Mouse (Mus musculus) heart, postnatal 0 days (tissue): ENCODE measurements around the gene Zic2. TPM values are rescaled to one million over a fixed set of nuclear protein-coding genes. Genes with fewer than 3 reads are reported as not detected.

Experiments
- ATAC-seq: fragments of 200-750 bp; cut with Nextera tagmentation; 2 replicates; pipeline ENCODE4 v1.8.0; 2017; ENCODE audit warnings: low read depth, moderate number of reproducible peaks, moderate library complexity; ENCODE audit not compliant: insufficient read depth
- DNase-seq: peaks from one replicate; pipeline ENCODE4 v3.0.0-alpha.2; 2016; ENCODE audit warnings: low spot score
- H3K27ac ChIP-seq: fragments of 300-500 bp; sonication (generic); 2 replicates; pipeline ENCODE4 v1.5.1; 2014; ENCODE audit warnings: low read depth, mild to moderate bottlenecking
- H3K27me3 ChIP-seq: fragments of 300-500 bp; sonication (generic); 2 replicates; pipeline ENCODE4 v1.6.1; 2014; ENCODE audit warnings: low read length, mixed read lengths; ENCODE audit not compliant: control insufficient read depth, insufficient read depth
- H3K36me3 ChIP-seq: fragments of 300-500 bp; sonication (generic); replicated peaks from 2 replicates; pipeline ENCODE4 v1.6.1; 2014; ENCODE audit warnings: low read length, mixed read lengths; ENCODE audit not compliant: control insufficient read depth, insufficient read depth
- H3K4me1 ChIP-seq: fragments of 300-500 bp; sonication (generic); 2 replicates; pipeline ENCODE4 v1.6.1; 2014; ENCODE audit warnings: antibody characterized with exemption; ENCODE audit not compliant: control insufficient read depth, insufficient read depth
- H3K4me2 ChIP-seq: fragments of 300-500 bp; sonication (generic); 2 replicates; pipeline ENCODE4 v1.6.1; 2014; ENCODE audit warnings: low read depth, mild to moderate bottlenecking, low read length, moderate library complexity
- H3K4me3 ChIP-seq: fragments of 300-500 bp; sonication (generic); 2 replicates; pipeline ENCODE4 v1.5.1; 2014; ENCODE audit warnings: low read depth, low read length
- H3K9ac ChIP-seq: fragments of 300-500 bp; sonication (generic); replicated peaks from 2 replicates; pipeline ENCODE4 v1.6.1; 2014; ENCODE audit warnings: low read depth, low read length, mixed read lengths
- H3K9me3 ChIP-seq: fragments of 300-500 bp; sonication (generic); replicated peaks from 2 replicates; pipeline ENCODE4 v1.6.1; 2016; ENCODE audit warnings: low read length; ENCODE audit not compliant: control insufficient read depth
- CTCF ChIP-seq: IDR thresholded peaks from 2 replicates; pipeline ENCODE4 v1.5.1; 2016; ENCODE audit warnings: antibody characterized with exemption, control low read depth, low read depth
- EP300 ChIP-seq: IDR thresholded peaks from 2 replicates; pipeline ENCODE4 v1.6.1; 2016; ENCODE audit warnings: antibody characterized with exemption, low read depth
- WGBS: fragments of 180-500 bp; shearing (Covaris S2); extraction: QIAGEN DNeasy Blood & Tissue Kit; methylation state at CpG from one replicate; pipeline ENCODE4 v1.1.7; 2014; 5-methylcytosine and 5-hydroxymethylcytosine counted together
- polyA plus RNA-seq: library from polyadenylated mRNA; unstranded; fragments of >200 nt; fragmentation: Nextera tagmentation; extraction: Ambion mirVana; gene quantifications from 2 replicates; pipeline ENCODE4 v1.2.1, GENCODE M21; 2015
- total RNA-seq: library from RNA; depleted of rRNA; stranded (reverse); fragments of >200 nt; gene quantifications from 2 replicates; pipeline ENCODE4 v1.2.3, GENCODE M21; 2014; ENCODE audit warnings: low replicate concordance

Gene Zic2
- total and polyA plus RNA-seq, 2 experiments from 2014 or later, result not detected

DNA sequence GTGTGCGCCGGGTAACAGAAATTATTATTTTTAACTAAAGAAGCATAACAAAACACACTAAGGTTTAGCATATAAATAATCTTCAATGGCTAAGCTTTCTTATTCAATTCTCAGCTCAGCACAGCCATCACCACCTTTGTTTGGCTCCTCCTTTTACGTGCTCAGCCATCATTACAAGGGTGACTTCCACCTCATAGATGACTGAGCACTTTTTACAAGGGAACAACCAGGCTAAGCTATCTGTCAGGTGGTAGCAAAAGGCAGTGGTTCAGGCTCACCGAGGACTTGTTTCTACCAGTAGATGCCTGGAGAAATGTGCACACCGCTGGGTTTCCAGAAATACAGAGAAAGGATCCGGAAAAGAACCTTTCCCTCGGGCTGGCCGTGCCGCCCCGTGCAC is 41.2 kb upstream of the Zic2 start:
- DNase-seq (no peak), ATAC-seq (no peak)
- H3K36me3 ChIP-seq, result no peaks in the 10 kb centered on the region
- H3K4me3 ChIP-seq, result no peak overlapping the region
- WGBS, result 91% methylated on average over 10 of the region's 10 CpGs
- H3K9me3 ChIP-seq, result no peaks in the 10 kb centered on the region
- H3K27ac ChIP-seq, result no peak overlapping the region
- H3K9ac ChIP-seq, result no peak overlapping the region
- H3K27me3 ChIP-seq, result no peaks in the 10 kb centered on the region
- H3K4me2 ChIP-seq, result no peak overlapping the region
- no peaks in the 10 kb centered on the region for H3K4me1 ChIP-seq
- TF ChIP-seq CTCF, result no peak
- TF ChIP-seq EP300, result no peak

DNA sequence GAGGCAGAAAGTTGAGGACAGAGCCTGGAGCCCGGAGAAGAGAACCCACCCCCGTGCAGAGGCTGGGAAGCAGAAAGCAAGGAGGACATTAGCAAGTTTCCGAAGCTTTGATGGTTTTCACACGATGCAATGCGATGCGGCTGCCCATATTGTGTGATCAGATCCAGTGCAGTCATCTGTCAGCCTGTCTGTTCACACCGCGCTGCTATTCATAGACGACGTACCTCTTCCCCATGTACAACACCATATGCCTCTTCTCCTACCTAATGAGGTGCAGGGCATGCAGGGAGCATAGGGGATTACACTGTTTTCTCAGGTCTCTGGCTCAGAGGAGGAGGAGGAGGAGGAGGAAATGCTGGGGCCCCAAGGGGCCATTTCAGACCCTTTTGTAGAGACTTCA is 38.4 kb upstream of the Zic2 start:
- TF ChIP-seq EP300, result no peak
- no peak for TF ChIP-seq CTCF
- no peak overlapping the region for H3K27ac ChIP-seq
- H3K4me3 ChIP-seq, result no peak overlapping the region
- H3K4me1 ChIP-seq, result no peaks in the 10 kb centered on the region
- H3K9me3 ChIP-seq, result no peaks in the 10 kb centered on the region
- DNase-seq (no peak), ATAC-seq (no peak)
- H3K4me2 ChIP-seq, result no peak overlapping the region
- WGBS, result 33% methylated on average over 10 of the region's 10 CpGs
- H3K9ac ChIP-seq, result no peak overlapping the region
- peaks cover 2% of the 10 kb centered on the region; the same call in 1 of the 2 replicates for H3K27me3 ChIP-seq
- no peaks in the 10 kb centered on the region for H3K36me3 ChIP-seq

- H3K27me3 ChIP-seq, result peaks cover 84% of the 10 kb centered on the region
- H3K4me2 ChIP-seq, result peak overlapping the region; percentile 82
- TF ChIP-seq CTCF (no peak), EP300 (no peak)
- H3K36me3 ChIP-seq, result no peaks in the 10 kb centered on the region
- H3K9ac ChIP-seq, result no peak overlapping the region
- H3K4me3 ChIP-seq, result peak overlapping the region; percentile 48
- H3K9me3 ChIP-seq, result no peaks in the 10 kb centered on the region
- no peaks in the 10 kb centered on the region for H3K4me1 ChIP-seq
- 6% methylated on average over 29 of the region's 29 CpGs for WGBS
- ATAC-seq (no peak), DNase-seq (no peak)
- H3K27ac ChIP-seq, result no peak overlapping the region
These were observed 25.4 kb upstream of the Zic2 start for GRCm38 (mm10) chr14:122449601-122450495.

- no peak within 1 kb of the TSS for H3K9ac ChIP-seq
- ATAC-seq (no peak), DNase-seq (no peak)
- peak within 1 kb of the TSS; percentile 82 for H3K4me2 ChIP-seq
- 1% methylated on average over 59 of the region's 59 CpGs for WGBS
- peaks cover 90% of the 10 kb centered on the region for H3K27me3 ChIP-seq
- no peaks in the 10 kb centered on the region for H3K36me3 ChIP-seq
- H3K4me1 ChIP-seq, result no peaks in the 10 kb centered on the region
- no peak within 1 kb of the TSS for H3K27ac ChIP-seq
- TF ChIP-seq CTCF (no peak), EP300 (no peak)
- H3K4me3 ChIP-seq, result peak within 1 kb of the TSS; percentile 48
- no peaks in the 10 kb centered on the region for H3K9me3 ChIP-seq
These were observed 24.5 kb upstream of the Zic2 start, which contains the start of gene Gm5089 for GRCm38 (mm10) chr14:122450496-122451382. Gene Gm5089 (minus strand): TSS chr14:122451115.

- WGBS, result 75% methylated on average over 5 of the region's 5 CpGs
- ATAC-seq, result no peak
- Histone ChIP-seq H3K27ac (no peak overlapping the region), H3K36me3 (no peaks in the 10 kb centered on the region), H3K27me3 (peaks cover 97% of the 10 kb centered on the region), H3K4me1 (no peaks in the 10 kb centered on the region), H3K9ac (no peak overlapping the region), H3K4me2 (0 out of 2 replicates have a peak overlapping the region, but pooled peaks have one; percentile 82), H3K9me3 (no peaks in the 10 kb centered on the region), H3K4me3 (peak overlapping the region; percentile 48; the same call in 1 of the 2 replicates)
- no peak for DNase-seq
- TF ChIP-seq EP300 (no peak), CTCF (no peak)
These were observed 23.6 kb upstream of the Zic2 start for GRCm38 (mm10) chr14:122451551-122452145.
